Mouse (Mus musculus) cerebral cortex, adult 2 months (tissue): Measurements from ENCODE around the gene Sept10.

Experiments
- WGBS: fragments of 180-500 bp; shearing (Covaris S2); methylation state at CpG from one replicate; pipeline ENCODE4 v1.1.7; 2018; 5-methylcytosine and 5-hydroxymethylcytosine counted together

The Sept10 gene

GRCm38 (mm10) chr10:59221473-59222270 is at the start of gene Sept10, which contains the start of gene Sowahc:
Gene Sept10, minus strand, starts transcription at chr10:59221847.
Gene Sowahc, plus strand, starts transcription at chr10:59221953.
- WGBS, result under 1% methylated on average over 84 of the region's 84 CpGs

DNA sequence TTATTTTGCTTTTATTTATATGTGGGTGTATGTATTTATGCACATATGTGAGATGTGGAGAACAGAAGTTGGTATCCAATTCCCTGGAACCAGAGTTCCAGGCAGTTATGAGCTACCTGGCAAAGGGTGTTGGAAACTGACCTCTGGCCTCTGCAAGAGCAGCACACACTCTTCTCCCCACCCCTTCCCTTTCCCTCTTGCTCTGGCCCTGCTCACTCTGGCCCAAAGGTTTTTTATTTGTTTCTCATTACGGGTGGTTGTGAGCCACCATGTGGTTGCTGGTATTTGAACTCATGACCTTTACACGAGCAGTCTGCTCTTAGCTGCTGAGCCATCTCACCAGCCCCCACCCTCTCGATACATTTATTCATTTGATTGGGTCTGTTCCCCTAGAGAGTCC is 47.1 kb upstream of the Sept10 start:
- WGBS, result 78% methylated on average over 3 of the region's 3 CpGs

DNA sequence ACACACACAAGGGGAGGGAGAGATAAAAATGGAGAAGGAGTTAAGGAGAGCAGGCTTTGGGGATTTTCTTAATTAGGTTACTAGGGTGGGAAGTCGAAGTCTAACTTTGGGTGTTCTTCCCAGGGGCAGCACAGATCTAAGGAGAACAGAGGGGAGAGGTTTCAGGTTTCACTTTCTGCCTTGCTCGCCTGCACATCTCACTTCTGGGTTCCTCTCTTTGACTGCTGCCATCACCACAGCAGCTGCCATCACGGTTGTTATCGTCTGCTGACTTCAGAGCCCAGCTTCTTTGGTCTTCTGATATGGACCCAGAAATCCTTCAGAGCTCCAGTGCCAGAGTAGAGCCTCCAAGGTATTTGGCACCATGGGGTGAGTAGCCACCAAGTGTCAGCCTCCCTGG is 46.5 kb upstream of the Sept10 start:
- WGBS, result 84% methylated on average over 4 of the region's 4 CpGs

DNA sequence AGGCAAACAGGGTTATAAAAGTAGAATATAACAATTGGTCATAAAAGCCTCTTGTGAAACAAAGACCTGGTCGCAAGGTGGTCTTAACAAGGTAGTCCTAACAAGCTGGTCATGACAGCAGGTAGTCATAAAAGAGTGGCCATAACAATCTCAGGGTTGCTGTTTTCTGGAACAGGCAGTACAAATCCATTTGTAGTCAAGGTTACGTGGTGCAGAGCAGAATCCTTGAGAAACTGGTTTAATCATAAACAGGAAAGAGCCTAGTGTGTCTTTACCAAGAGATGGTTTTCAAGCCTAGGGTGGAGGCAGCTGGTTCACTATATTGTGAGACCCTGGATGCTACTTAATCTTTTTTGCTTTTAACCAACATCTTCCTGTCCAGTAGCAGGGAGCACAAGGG is 45.6 kb upstream of the Sept10 start:
- whole genome bisulfite sequencing, result 98% methylated on average over 2 of the region's 2 CpGs

DNA sequence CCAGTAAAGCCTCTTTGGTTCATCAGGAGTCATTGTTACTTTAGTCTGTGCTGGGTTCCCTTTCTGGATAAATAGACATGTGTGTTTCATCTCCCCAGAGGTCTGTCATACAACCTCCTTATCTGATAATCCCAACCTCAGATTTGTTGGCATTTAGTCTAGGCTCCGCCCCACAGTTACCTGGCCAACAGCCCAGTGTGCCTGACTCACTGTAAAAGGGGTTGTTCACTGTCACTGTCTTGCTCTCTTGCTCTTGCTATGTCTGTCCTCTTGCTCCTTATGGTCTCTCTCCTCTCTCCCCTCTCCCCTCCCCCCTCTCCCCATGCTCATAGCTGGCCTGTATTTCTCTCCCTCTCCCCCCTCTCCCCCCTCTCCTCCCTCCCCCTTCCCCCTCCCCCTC is 44.5 kb upstream of the Sept10 start:
- WGBS, result 86% methylated on average over 1 of the region's 1 CpGs

GRCm38 (mm10) chr10:59265674-59266073 is 44.0 kb upstream of the Sept10 start:
- 81% methylated on average over 4 of the region's 4 CpGs for WGBS

DNA sequence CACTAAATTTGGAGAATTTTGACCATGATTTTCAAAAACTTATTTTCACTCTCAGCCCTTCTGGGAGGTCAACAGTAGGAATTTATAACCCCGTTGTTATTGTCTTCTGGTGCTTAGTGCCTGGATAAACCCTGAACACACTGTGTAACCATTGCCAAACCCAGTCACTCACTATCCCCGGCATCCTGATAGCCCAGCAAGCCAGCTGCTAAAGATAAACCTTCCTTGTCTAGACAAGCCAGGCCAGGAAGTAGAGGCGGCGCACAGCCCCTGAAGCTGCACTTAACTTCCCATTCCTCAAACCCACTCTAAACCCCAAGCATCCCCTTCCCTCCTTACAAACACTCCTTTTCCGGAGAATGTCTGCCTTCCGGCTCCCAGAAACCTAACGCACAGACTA is 43.4 kb upstream of the Sept10 start:
- 71% methylated on average over 7 of the region's 7 CpGs for WGBS

GRCm38 (mm10) chr10:59262979-59263378 is 41.3 kb upstream of the Sept10 start:
- WGBS, result 83% methylated on average over 7 of the region's 7 CpGs

- 67% methylated on average over 1 of the region's 1 CpGs for WGBS
These were observed 40.4 kb upstream of the Sept10 start for GRCm38 (mm10) chr10:59262021-59262420.

DNA sequence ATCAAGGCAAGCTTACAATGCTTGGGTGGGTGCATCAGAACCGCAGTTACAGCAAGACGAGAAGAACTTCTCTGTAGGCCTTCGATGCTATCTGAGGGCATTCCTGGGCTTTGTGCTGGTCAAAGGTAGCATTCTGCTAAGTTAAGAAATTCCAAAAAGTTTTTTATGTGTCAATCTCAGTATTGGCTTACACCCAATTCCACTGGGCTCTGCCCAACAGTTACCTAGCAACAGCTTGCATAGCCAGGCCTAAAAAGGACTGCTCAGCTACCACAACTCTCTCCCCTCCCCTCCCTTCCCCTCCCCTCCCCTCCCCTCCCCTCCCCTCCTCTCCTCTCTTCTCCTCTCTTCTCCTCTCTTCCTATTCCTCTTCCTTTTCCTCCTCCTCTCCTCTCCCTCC is 40.0 kb upstream of the Sept10 start:
- 71% methylated on average over 3 of the region's 3 CpGs for WGBS

GRCm38 (mm10) chr10:59259572-59259971 is 37.9 kb upstream of the Sept10 start:
- 58% methylated on average over 6 of the region's 6 CpGs for WGBS

GRCm38 (mm10) chr10:59256533-59256932 is 34.9 kb upstream of the Sept10 start:
- WGBS, result 51% methylated on average over 2 of the region's 2 CpGs

- WGBS, result 85% methylated on average over 8 of the region's 8 CpGs
These were observed 32.0 kb upstream of the Sept10 start for GRCm38 (mm10) chr10:59253541-59254079.

GRCm38 (mm10) chr10:59252396-59252795 is 30.7 kb upstream of the Sept10 start:
- 88% methylated on average over 8 of the region's 8 CpGs for WGBS

GRCm38 (mm10) chr10:59251980-59252379 is 30.3 kb upstream of the Sept10 start:
- WGBS, result 84% methylated on average over 2 of the region's 2 CpGs

DNA sequence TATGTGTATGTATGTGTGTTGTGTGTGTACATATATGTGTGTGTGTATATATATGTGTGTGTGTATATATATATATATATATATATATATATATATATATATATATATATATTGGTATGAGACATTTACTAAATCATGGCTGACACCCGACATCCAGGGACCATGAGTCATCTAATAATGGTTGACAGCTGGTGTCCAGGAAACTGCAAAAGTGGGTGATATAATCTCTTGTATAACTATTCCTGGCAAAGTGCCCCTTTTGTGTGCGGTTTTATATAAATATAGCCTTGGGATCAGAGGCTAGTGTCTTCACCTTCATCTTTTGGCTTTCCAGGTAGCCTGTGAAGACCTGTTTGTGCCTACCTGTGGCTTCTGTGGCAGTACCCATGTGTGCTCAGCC is 29.0 kb upstream of the Sept10 start:
- 60% methylated on average over 2 of the region's 2 CpGs for WGBS

DNA sequence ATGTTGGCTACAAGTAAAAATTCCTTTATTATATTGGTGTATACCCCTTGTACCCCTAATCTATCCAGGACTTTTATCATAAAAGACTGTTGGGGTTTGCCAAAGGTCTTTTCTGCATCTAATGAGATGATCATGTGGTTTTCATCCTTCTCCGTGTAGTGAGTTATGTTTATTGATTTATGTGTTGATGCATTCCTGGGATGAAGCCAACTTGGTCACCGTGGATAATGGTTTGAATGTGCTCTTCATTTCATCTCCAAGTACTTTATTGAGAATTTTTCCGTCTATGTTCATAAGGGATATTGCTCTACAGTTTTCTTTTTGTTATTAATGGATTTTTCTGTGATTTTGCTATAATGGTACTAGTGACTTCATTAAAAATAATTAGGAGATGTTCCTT is 27.9 kb upstream of the Sept10 start:
- WGBS, result 87% methylated on average over 3 of the region's 3 CpGs

- WGBS, result 37% methylated on average over 3 of the region's 3 CpGs
These were observed 19.5 kb upstream of the Sept10 start for GRCm38 (mm10) chr10:59241141-59241541.

GRCm38 (mm10) chr10:59237757-59238156 is 16.1 kb upstream of the Sept10 start:
- 61% methylated on average over 3 of the region's 3 CpGs for WGBS

DNA sequence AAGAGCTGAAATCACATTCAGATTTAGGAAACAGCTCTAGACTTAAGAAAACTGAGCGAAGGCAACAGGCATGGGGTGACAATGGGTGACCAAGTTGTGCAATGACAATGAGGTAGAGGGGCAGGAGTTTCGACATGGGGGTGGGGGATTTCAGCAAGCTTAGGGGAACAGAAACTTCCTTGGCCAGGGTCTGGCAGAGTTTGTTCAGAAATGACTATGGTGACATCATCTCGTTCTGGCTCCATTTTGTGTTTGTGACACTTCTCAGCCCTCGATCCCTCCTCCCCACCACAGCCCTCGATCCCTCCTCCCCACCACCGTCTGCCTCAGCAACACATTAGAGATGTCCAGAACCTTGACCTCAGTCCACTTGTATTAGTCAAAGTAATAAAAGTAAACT is 14.8 kb upstream of the Sept10 start:
- 85% methylated on average over 6 of the region's 6 CpGs for WGBS

- WGBS, result 49% methylated on average over 4 of the region's 4 CpGs
These were observed 14.2 kb upstream of the Sept10 start for GRCm38 (mm10) chr10:59235847-59236246.

DNA sequence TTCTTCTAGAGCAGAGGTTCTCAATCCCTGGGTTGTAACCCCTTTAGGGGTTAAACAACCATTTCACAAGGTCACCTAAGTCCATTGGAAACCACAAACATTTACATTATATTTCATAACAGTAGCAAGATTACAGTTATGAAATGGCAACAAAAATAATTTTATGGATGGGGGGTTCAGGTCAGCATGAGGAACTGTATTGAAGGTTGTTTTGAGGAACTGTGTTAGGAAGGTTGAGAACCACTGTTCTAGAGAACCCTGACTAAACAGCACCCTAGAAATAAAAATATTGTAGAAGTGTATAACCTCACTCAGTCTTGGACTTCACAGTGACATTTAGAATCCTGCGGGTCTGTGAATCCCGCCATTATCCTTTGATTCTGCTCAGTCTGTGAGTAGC is 13.6 kb upstream of the Sept10 start:
- WGBS, result 77% methylated on average over 2 of the region's 2 CpGs

- WGBS, result 43% methylated on average over 4 of the region's 4 CpGs
These were observed 7.7 kb upstream of the Sept10 start for GRCm38 (mm10) chr10:59229205-59229820.
